Mouse (Mus musculus): Measurements from ENCODE around the gene Lrp1.

DNA sequence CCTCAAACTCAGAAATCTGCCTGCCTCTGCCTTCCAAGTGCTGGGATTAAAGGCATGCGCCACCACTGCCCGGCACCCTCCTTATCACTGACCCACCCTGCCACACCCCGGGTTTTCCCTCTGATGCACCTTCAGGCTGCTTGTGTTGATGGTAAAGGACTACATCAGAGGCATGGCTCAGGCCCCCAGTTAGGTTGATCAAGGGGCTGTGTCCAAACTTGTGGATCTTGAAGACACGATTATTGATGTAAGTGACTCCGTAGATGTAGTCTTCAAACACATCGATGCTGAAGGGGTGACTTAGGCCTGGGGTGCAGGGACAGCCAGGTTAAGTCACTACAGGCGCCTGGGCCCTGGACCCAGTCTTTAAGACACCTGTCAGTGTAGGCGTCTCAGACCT lies 79.4 kb downstream of the Lrp1 start:
- TF ChIP-seq CTCF (IDR thresholded peaks at IDR 0.05; ENCODE audit: borderline replicate concordance, insufficient read depth, low read length) (no peak), POLR2A (IDR thresholded peaks at IDR 0.05; ENCODE audit: low read depth, low read length) (no peak)

Measured in embryonic fibroblast, embryonic 13.5 days (primary cell).